Mouse (Mus musculus): ENCODE data around the gene Rab6b. TPM values are rescaled to one million over a fixed set of nuclear protein-coding genes. Genes with fewer than 3 reads are reported as not detected.

Rab6b gene
- polyA plus RNA-seq, 1 experiment = 11.4 TPM

DNA sequence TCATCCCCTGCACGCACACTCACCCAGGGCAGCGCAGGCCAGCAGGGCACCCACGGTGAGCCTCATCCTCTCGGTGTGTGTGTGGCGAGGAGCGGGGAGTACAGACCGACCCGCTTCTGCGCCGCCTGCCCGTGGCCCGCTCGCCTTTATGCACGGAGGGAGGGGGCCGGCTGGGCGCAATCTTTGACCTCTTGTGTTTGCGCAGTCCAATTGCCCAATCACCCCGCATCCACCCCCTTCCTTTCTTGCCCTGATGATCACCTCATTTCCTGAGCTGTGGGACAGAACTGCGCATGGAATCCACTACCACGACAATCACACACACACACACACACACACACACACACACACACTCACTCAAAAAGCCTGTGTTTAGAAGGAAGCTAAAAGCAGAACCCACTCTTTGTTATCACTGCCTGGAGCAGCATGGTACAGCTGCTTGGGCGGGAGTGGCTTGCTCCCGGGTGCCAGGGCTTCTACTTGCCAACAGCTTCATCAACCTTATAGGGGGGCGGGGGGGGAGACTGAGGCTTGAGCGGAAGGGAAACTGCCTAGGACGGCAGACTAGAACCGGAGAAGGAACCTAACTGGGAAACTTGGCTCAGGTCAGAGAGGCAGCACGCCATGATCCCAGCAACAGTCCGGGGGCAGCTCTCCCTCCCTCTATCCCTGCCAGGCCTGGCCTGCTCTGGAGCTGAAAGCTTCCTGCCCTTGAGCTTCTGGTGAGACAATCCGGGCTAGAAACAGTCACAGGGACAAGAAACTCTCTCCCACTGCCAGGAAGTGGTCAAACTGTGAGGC lies 118.8 kb downstream of the Rab6b start, which contains the start of the genes Gm20425 and Trf:
TSS of gene Gm20425 (minus strand) at position 157 of the 801 bp plus-strand sequence.
TSS of gene Trf (minus strand) at position 294 of the 801 bp plus-strand sequence.
- Histone ChIP-seq H3K4me1 (ENCODE audit: control insufficient read depth, insufficient read depth, low read length) (peaks cover 51% of the 10 kb centered on the region), H3K27ac (ENCODE audit: insufficient read depth, low read depth, low read length) (peak within 1 kb of the TSS; percentile 95), H3K4me3 (ENCODE audit: insufficient read depth, low read length) (peak within 1 kb of the TSS; percentile 72)
- TF ChIP-seq POLR2A (IDR thresholded peaks at IDR 0.05; ENCODE audit: borderline replicate concordance, low read depth, low read length) = 0 out of 2 replicates have a peak, but pooled peaks have one; percentile 7
- TF ChIP-seq CTCF (IDR thresholded peaks at IDR 0.05; ENCODE audit: low read depth, low read length) = no peak

GRCm38 (mm10) chr9:103232232-103233005 lies 120.8 kb downstream of the Rab6b start:
- Histone ChIP-seq H3K27ac (ENCODE audit: insufficient read depth, low read depth, low read length) (no peak overlapping the region), H3K4me3 (ENCODE audit: insufficient read depth, low read length) (no peak overlapping the region), H3K4me1 (ENCODE audit: control insufficient read depth, insufficient read depth, low read length) (peaks cover 51% of the 10 kb centered on the region)
- TF ChIP-seq POLR2A (IDR thresholded peaks at IDR 0.05; ENCODE audit: borderline replicate concordance, low read depth, low read length) (no peak), CTCF (IDR thresholded peaks at IDR 0.05; ENCODE audit: low read depth, low read length) (no peak)

DNA sequence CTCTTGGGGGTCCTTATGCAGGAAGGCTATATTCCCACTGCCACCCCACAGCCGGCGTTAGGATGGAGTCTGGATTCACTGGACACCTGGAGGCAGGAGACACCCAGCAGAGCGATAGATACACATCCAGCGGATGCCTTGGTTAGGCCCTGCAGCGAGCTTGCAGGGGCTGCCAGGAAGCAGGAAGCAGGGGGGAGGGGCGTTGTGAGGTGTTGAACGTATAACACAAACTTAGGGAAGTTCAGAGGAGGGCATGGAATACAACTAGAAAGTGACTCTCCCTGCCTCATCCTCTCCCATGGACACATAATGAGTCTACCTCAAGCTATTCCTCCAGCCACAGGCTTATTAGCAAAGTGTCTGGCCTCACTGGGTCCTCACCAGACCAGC lies 121.4 kb downstream of the Rab6b start:
- no peak overlapping the region for H3K27ac ChIP-seq (ENCODE audit: insufficient read depth, low read depth, low read length)
- H3K4me3 ChIP-seq (ENCODE audit: insufficient read depth, low read length) = no peak overlapping the region
- peaks cover 51% of the 10 kb centered on the region for H3K4me1 ChIP-seq (ENCODE audit: control insufficient read depth, insufficient read depth, low read length)
- no peak for TF ChIP-seq POLR2A (IDR thresholded peaks at IDR 0.05; ENCODE audit: borderline replicate concordance, low read depth, low read length)
- TF ChIP-seq CTCF (IDR thresholded peaks at IDR 0.05; ENCODE audit: low read depth, low read length) = no peak

DNA sequence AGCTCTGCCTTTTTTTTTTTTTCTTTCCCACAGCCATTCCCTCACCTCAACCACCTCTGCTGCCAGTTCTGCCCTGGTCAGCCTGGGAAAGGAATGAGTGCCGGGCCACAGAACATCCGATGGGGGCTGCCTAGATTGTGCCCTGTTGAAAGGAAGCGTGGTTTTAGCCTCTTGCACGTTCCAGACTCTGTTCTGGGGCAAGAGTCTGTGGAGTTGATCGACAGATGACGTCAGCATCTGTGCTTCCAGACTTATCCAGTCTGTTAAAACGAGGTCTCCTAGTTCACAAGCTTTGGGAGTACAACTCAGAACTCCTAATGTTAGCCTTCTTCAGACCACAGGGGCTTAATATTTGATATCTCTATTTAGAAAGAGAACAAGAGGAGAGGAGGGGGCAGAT lies 122.5 kb downstream of the Rab6b start:
- TF ChIP-seq POLR2A (IDR thresholded peaks at IDR 0.05; ENCODE audit: borderline replicate concordance, low read depth, low read length) = no peak
- TF ChIP-seq CTCF (IDR thresholded peaks at IDR 0.05; ENCODE audit: low read depth, low read length) = no peak
- Histone ChIP-seq H3K4me1 (ENCODE audit: control insufficient read depth, insufficient read depth, low read length) (peaks cover 48% of the 10 kb centered on the region), H3K27ac (ENCODE audit: insufficient read depth, low read depth, low read length) (peak overlapping the region; percentile 62), H3K4me3 (ENCODE audit: insufficient read depth, low read length) (no peak overlapping the region)

GRCm38 (mm10) chr9:103234565-103235165 lies 123.1 kb downstream of the Rab6b start:
- Histone ChIP-seq H3K27ac (ENCODE audit: insufficient read depth, low read depth, low read length) (peak overlapping the region; percentile 62), H3K4me3 (ENCODE audit: insufficient read depth, low read length) (no peak overlapping the region), H3K4me1 (ENCODE audit: control insufficient read depth, insufficient read depth, low read length) (peaks cover 42% of the 10 kb centered on the region)
- no peak for TF ChIP-seq CTCF (IDR thresholded peaks at IDR 0.05; ENCODE audit: low read depth, low read length)
- no peak for TF ChIP-seq POLR2A (IDR thresholded peaks at IDR 0.05; ENCODE audit: borderline replicate concordance, low read depth, low read length)

Other genes with a start within 250 kb of the Rab6b start
- gene Slco2a1, start 123.1 kb upstream of the Rab6b start, polyA plus RNA-seq (2012; ENCODE audit: insufficient read depth, insufficient read length, missing spikeins) = 0.24 TPM in 1 of 2 replicates, not detected in the other
- gene Srprb, start 90.3 kb downstream of the Rab6b start, polyA plus RNA-seq (2012; ENCODE audit: insufficient read depth, insufficient read length, missing spikeins) = 17.7 and 20.8 TPM in 2 replicates
- 1.5 and 2.1 TPM in 2 replicates for gene Gm20425, start 118.5 kb downstream of the Rab6b start, polyA plus RNA-seq (2012; ENCODE audit: insufficient read depth, insufficient read length, missing spikeins)
- gene Trf, start 118.7 kb downstream of the Rab6b start, polyA plus RNA-seq (2012; ENCODE audit: insufficient read depth, insufficient read length, missing spikeins) = 478 and 513 TPM in 2 replicates
- gene 1300017J02Rik, start 193.3 kb downstream of the Rab6b start, polyA plus RNA-seq (2012; ENCODE audit: insufficient read depth, insufficient read length, missing spikeins) = not detected in 2 replicates
- 43.9 and 49.4 TPM in 2 replicates for gene Topbp1, start 193.4 kb downstream of the Rab6b start, polyA plus RNA-seq (2012; ENCODE audit: insufficient read depth, insufficient read length, missing spikeins)